Mouse (Mus musculus) common myeloid progenitor, adult 5-6 weeks (primary cell): ENCODE data around the gene Poln. TPM values are rescaled to one million over a fixed set of nuclear protein-coding genes. Genes with fewer than 3 reads are reported as not detected.
A peak's percentile ranks its signal among the peaks of the same experiment; 100 is the strongest.

Experiments used
- ATAC-seq: replicated peaks from 2 replicates; pipeline ENCODE4 v1.8.0; 2016; ENCODE audit warnings: low read depth, mild to moderate bottlenecking, moderate TSS enrichment, inconsistent platforms; ENCODE audit not compliant: poor library complexity, severe bottlenecking
- total RNA-seq: library from RNA; stranded (forward); fragments of 200-1000, 187-1606 nt; gene quantifications from 2 replicates; pipeline ENCODE4 v1.2.3, GENCODE M21; 2017

Poln gene
- total RNA-seq, 1 experiment from 2014 or later = 3.1 TPM

DNA sequence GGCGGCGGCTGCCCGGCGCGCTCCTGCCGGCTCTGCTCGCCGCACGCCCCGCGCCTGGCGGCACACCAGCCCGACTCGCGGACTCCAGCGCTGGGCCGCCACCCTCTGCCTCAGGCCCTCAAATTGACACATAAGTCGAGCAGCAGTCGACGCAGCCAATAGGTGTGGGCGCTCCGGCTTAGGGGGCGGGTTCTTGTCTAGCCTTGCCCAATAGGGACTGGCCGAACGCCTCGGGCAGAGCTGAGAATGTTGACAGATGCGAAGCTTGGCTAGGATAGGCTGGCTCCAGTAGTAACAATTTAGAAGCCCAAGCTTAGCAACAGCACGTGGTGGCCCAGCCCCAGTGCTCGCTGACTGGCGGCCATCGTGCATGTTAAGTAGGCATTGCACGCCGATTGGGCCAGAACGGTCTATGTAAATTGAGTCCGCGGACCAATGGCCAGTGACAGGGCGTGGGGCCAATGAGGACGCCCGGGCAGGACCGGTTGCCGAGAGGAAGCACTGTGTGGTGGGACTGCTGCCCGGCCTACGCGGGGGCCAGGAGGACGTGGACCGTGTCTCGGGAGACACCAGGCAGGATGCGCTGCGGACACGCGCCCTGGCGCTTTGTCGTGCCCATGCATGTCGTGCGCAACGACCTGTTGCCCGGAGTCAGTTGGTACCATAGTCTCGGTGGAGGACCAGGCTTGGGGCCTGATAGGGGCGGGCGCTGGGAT lies 18.5 kb upstream of the Poln start, which contains the start of gene Mxd4:
Gene Mxd4, minus strand, starts transcription at position 120 of the 716 bp plus-strand sequence.
- ATAC-seq = peak; percentile 94

DNA sequence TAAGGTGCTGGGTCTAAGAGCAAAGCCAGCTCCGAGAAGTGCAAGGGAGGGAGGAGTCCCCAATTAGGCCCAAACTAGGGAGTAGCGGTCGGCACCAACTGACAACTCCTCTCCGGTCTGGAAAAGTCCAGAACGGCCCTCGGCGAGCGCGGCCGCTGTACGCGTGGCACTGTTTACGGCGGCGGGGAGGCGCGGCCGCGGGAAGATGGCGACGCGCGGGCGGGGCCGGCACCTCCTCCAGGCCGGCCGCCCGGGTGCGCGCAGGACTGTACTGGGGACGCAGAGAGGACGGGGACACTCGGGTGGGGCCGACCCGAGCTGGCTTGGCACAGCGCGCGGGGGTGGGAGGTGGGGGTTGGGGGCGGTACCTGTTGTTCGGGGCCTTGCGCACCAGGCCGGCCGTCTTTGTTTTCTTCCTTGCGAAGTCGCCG lies 17.7 kb upstream of the Poln start:
- ATAC-seq = no peak

DNA sequence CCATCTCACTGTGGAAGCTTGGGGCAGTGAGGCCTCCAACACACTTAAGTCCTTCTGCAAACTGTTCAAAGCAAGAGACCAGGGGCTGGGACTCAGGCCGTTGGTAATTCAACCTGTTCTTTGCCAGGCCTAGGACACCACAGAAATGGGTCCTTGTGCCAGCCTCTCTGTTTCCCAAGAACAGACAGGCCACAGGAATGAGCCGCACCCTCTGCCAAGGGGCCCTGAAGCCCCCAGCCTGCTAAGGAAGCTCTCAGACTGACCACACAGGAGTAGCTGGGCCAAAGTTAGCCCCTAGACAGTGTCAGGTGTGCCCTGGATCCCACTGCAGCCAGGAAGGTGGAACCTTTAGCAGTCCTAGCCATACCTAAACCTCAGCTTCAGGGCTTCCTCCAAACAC lies 17.1 kb upstream of the Poln start:
- no peak for ATAC-seq

DNA sequence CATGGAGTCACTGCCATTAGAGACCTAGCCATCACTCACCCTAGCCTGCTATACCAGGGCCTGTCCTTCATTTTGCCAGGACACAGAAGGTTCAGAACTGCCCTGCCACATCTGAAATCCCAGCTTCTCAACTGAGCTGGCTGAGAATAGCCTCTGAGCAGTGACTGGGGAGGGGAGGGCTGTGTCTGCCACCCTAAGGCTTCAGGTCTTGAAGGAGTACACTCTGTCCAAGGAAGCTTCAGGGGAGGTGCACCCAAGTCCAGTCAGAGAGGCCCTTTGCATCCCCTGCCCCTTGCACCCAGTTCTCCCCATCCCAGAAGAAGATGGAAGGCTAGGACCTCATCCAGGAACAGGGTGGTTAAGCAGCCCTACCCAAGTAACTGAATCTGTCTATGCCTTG lies 16.5 kb upstream of the Poln start:
- ATAC-seq = no peak

DNA sequence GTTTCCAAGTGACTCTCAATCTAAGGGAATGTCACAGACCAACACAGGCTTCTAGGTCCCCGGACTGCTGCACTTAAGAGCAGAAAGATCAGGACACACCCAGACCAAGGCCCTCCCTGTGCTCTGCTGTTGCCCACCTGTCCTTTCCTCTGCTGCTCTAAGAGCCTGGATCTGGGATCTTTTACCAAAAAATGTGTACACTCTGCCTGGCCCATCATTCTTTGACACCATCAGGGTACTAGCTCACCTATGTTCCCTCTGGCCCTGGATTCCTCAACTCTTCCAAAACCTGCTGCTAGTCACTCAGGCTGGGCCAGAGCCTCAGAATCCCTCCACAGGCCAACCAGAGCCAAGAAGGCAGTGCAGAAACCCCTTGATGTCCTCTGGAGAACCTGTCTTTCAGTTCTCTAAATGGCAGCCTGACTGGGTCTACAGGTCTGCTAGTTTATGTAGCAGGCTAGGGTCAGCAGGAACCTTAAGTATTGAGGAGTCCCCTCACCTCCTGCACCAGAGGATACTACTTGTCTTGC lies 15.9 kb upstream of the Poln start:
- ATAC-seq = no peak

DNA sequence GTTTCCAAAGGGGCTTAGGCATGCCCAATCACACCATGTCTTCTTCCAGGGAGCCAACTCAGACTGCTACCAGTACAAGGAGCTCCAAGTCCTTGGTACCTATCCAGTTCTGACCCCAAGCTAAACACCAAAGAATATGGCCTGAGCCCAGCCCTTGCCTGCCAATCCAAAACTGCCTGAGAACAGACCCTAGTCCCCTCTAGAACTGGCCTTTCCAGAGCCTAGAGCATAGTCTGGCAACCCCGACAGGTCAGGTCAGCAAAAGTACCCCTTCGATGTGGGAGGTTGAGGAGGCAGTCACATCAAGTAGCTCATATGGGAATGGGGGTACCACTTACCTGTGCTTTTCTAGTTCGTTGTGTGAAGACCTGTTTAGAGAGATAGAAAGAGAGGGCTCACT lies 14.7 kb upstream of the Poln start:
- ATAC-seq = no peak

DNA sequence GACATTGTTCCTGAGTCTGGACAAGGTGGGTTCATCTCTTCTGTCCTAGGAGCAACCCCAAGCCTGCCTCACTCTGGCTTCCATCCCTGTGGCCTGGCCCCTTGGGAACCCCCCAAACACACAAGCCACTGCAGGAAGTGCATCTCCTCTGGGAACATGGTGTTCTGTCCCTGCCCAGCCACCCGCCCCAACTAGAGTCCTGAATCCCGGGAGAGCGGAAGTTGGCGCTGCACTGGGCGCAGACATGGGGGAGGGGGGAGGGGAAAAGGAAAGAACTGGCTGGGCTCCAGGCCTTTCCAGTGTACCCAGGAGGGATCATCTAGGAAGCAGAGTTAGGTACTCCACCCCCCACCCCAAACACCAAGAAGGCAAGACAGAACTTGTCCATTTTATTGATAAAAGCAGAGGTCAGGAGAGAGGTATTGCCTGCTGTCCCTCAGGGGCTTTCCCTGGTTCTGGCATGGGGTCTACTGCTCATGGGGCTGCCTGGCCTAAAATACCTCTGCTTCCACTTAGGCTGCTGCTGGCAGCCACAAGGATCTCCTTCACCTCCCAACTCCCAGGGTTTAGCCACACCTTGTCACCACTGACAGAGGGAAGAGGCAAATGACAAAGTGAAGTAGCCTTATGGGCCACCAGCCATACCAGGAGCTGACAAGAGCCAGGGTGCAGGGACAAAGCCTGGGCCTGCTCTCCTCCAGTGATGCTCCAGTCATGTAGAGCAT lies 14.1 kb upstream of the Poln start:
- ATAC-seq = no peak

DNA sequence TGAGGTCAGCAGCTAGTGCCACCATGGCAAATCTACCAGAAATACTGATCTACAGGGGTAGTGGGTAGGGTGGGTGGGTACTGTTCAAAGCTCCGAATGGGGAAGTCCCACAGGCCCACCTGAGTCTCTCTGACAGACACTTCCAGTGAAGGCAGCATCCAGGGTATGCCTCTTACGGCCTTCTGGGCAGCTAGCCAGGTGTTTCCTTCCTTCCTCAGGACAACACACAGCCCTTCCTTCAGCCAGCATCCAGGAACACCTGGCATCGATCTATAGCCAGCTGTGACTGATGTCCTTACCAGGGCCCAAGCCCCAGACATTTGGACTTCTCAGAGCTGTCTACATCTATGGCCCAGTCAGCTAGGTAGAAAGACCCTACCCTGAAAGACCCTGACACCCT lies 13.2 kb upstream of the Poln start:
- no peak for ATAC-seq

DNA sequence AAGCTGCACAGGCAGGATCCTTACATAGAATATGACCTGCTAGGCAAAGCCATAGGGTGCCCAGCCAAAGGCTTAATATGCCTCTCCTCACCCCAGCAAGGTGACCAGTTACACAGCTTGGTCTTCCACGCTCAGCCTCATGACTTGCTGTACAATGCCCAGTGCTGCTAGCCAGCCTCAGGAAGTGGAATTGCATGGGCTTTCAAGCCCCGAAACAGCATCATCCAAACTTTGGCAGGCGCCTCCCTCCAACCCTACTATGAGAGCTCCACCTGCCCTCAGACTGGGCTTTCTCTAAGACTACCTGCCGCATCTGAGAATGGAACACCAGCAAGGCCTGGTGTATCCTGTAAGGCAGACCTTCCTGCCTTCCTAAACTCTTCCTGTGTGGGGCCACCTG lies 8.6 kb upstream of the Poln start:
- ATAC-seq = no peak

DNA sequence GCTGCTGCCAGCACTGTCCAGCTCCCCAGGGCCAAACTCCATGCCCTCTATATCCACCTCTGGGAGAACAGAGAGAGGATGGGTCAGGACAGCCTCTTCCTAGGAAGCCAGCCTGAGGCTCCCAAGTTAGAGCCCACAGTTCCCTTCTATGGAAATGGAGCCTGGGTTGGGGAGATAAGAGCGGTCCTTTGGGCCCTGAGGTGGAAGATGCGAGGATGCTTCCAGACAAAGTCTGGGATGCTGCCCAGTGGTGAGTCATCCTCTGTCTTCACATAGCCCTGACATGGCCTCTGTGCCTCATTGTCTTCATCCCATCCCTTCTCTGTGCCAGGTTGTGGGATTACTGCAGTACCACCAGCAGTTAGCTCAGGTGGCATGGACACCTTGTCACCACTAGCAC lies 7.8 kb upstream of the Poln start:
- ATAC-seq = no peak

DNA sequence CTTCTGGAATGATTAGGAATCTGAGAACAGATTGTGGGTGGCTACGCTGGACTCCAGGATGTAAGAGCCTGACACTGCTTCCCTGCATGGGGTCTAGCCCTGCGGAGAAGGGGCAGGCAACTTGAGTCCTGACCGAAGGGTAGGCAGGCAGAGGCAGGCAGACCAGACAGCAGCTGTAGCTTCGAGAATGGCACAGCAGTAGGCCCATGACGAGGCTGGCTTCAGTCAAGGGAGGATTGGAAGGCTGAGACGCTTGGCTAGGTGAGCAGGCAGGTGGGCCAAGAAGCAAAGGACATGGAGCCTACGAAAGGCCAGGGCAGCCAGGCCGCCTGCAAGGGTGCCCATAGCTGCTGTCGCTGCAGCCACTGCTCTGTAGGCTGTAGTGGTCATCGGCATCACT lies 7.4 kb upstream of the Poln start:
- ATAC-seq = no peak

DNA sequence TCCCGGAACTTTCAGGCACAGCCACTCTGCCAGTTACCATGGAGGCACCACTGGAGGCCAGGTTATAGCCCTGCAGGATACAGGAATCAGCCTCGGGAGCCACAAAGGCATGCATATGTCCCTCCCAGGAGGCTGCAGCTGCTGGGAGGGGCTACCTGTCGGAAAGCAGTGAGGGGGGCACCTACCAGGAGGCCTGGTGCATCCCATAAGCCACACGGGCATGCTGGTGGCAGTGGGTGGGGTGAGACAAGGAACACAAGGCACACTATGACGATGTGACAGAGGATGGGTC lies 6.1 kb upstream of the Poln start:
- ATAC-seq = no peak

DNA sequence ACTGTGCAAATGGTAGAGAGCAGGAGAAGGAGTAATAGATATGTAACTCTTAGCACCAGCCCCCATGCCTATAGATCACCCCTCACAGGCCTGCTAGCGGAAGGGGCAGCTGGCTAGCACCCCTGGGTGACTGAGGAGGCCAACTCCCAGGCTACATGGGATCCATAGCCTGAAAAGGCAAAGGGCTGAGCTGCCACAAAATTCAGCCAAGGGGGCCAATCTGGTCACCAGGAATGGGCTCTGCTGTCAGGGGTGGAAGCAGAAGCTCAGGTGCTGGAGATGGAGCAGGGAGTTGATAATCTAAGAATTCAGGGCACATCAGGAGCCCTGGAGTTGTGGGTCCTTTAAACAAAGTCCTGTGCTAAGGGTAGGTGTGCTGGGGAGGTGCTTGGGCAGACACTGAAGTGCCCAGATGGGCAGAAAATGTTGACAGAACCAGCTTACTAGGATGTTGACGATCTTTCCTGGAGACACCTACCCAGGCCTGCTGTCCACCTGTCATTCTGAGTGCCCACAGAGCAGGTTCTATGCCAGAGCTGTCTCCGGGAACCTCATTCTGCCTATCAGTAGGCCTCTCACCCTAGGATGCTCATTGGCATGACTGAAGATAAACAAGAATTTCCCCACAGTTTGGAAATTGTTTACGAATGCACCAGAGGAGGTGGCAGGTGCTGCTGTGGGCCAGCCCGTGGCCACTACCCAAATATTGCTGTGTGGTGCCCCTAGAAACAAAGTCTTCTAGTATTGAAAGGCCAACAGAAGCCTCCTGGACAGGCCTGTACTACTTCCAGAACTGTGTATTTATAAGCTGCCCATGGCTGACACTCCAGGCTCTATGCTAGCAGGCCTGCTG lies 5.5 kb upstream of the Poln start:
- ATAC-seq = no peak

DNA sequence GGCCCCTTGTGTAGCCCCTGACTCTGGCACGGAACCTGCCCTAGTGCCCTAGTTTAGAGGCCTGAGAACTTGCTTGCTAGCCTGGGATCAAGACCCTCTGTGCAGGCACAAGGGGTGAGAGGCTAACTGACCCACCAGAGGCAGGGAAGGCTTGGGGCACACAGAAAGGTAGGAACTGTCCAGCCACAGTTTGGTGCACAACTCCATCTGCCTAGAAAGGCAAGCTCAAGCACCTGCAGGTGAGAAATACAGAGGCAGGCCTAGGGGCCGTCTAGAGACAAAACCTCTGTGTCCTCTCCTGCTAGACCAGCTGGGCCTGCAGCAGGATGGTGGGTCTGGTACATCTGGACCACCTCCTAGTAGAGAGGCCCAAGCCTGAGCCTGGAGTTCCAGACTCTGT lies 4.8 kb upstream of the Poln start:
- ATAC-seq = no peak

DNA sequence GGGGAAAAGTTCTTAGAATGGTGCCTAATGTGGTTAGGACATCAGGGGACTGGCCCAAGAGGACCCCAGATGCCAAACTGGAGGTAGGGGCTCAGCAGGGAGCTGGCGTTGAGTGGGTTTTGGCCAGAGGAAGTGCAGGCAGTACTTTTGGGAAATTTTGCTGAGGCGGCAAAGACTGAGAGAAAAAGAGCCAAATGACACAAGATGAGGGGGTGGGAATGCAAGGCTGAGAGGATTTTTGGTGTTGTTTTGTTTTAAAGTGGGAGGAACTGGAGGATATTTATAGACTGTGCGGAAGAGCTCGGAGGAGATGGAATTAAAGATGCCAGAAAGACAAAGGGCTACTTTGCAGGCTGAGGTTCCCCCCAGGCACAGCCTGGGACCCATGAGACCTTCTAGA lies 1.5 kb upstream of the Poln start:
- no peak for ATAC-seq

DNA sequence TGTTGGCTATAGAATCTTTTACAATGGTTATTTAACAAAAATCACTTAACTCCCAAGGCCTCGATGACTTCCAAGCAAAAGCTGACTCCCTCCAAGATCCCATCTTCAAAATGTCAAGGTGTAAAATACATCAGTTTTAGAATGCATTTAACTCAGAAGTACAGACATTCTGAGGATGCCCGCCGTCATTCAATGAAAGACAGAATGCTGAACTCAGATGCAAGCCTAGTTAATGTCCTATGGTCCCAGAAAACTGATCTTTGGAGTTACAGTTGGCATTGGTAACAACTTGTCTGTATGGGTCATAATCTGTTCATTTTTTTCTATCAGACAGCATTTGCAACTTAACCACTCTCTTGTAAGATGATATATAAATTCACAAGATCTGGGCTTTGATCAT lies 706 bp upstream of the Poln start:
- ATAC-seq = no peak

DNA sequence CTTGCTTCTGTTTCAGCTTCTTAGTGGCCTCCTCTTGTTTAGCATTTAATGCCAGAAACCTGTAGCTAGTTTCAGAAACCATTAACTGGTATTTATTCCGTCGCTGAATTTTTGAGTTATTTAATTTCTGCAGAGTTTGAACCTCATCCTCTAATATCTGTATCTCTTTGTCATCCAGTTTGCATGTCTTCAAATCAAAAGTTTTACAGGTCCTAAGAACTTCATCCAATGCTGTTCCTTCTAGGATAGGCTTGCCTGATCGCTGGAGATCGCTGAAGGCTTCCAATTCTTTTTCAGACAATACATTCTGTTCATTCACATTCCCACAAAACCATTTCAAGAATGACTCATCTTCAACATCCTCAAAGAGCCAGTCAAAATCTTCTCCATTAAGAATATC lies 1.4 kb downstream of the Poln start:
- no peak for ATAC-seq

DNA sequence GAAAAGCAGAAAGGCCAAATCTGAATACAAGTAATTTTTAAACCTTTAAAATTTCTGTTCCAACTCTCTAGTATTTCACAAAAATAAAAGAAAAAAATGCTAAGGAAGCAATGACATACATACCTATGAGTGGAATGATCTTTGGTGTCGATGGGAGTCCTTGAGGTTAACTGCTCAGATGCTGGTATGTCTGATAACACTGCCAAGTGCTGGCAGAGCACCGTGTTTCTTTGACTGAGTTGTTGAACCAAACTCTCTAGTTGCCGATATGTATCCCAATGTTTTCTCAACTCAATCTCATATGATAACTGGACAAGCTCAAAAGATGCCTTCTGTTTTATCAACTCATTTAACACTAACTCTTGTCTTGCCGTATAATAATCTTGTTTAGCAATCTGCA lies 3.5 kb downstream of the Poln start:
- no peak for ATAC-seq

DNA sequence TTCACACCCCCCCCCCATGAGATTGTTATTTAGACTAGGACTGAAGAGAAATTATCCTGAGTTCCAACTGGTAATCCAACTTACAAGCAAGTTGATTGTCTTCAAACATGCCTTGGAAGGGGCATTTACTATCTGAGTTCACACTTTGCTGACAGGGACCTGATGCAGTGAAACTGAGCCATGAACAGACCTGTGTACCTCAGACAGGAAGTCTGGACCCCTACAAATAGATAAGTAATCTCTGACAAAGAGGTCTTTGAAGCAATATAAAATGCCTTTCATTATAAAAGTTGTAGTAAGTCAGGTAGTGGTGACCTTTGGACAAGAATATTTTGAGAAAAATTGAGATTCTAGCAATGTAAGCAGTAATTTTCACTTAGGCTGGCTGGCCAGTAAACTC lies 20.8 kb downstream of the Poln start:
- no peak for ATAC-seq

DNA sequence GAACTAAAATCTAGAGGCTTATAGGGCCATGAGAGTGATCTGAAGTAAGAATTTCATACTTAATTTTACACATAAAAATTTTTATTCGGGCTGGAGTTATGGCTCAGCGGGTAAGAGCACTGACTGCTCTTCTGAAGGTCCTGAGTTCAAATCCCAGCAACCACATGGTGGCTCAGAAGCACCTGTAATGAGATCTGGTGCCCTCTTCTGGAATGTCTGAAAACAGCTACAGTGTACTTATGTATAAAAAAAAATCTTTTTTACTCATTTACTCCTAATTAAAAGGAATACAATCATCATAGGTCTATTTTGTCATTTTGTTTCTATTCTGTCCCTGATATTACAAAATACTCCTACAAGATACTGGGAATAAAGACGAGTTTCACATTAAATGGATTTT lies 21.7 kb downstream of the Poln start:
- no peak for ATAC-seq

DNA sequence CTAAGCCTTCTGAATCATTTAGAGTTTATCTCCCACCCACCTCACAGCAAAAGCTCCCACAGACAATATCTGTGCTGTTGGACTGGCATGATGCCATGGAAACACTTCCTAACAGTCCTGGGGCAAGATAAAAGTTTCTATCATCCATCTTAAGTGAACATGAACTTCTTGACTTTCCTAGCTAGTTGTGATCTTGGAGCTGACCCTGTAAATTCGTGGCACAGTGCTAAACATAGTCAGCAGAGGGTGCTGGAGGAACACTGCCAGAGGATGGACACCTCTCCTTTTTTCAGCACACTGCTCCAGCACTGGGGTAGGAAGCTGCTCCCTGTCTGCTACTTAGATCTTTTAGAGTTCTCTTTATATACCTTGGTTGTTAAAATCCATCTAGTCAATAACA lies 29.5 kb downstream of the Poln start:
- ATAC-seq = peak; percentile 86
